8 mouse cellular contexts compared by ENCODE assay signal in genomic region chrX:95657804-95658599, GRCm38 (mm10). TPM values are rescaled to one million over a fixed set of nuclear protein-coding genes. Genes with fewer than 3 reads are reported as not detected.
A peak's percentile ranks its signal among the peaks of the same experiment; 100 is the strongest.
DNase-seq lines count a peak whose midpoint lies in the region; ATAC-seq and TF ChIP-seq lines count a peak whose summit lies in the region.

Gene Zc4h2, minus strand, starts transcription at chrX:95658509.

- no peak for TF ChIP-seq POLR2A in bone marrow, adult 2 months (IDR thresholded peaks at IDR 0.05; ENCODE audit: borderline replicate concordance, control insufficient read depth, low read depth, low read length)
- no peak for TF ChIP-seq POLR2A in embryonic fibroblast, embryonic 13.5 days (IDR thresholded peaks at IDR 0.05; ENCODE audit: low read depth, low read length)

- H3K9me3 ChIP-seq in heart, embryonic 12.5 days (replicated peaks): no peaks in the 10 kb centered on the region
- H3K9me3 ChIP-seq in kidney, embryonic 16.5 days (ENCODE audit: low read length): no peaks in the 10 kb centered on the region

- peak within 1 kb of the TSS; percentile 41; the same call in 1 of the 2 replicates for H3K9ac ChIP-seq in heart, embryonic 12.5 days
- H3K9ac ChIP-seq in kidney, embryonic 16.5 days (replicated peaks; ENCODE audit: low read length): peak within 1 kb of the TSS; percentile 61

- no peaks in the 10 kb centered on the region for H3K4me1 ChIP-seq in bone marrow, adult 2 months (ENCODE audit: control insufficient read depth, insufficient read depth, low read length)
- no peaks in the 10 kb centered on the region for H3K4me1 ChIP-seq in embryonic fibroblast, embryonic 13.5 days (ENCODE audit: control insufficient read depth, insufficient read depth, low read length)
- no peaks in the 10 kb centered on the region for H3K4me1 ChIP-seq in heart, embryonic 12.5 days (replicated peaks)
- 0 out of 2 replicates have a peak, but pooled peaks cover 2% of the 10 kb centered on the region for H3K4me1 ChIP-seq in kidney, embryonic 16.5 days (ENCODE audit: insufficient read depth, low read length)

- peak within 1 kb of the TSS; percentile 78 for H3K4me3 ChIP-seq in bone marrow, adult 2 months (replicated peaks; ENCODE audit: control insufficient read depth, low read depth, low read length)
- H3K4me3 ChIP-seq in embryonic fibroblast, embryonic 13.5 days (ENCODE audit: insufficient read depth, low read length): peak within 1 kb of the TSS; percentile 73
- peak within 1 kb of the TSS; percentile 54 for H3K4me3 ChIP-seq in heart, embryonic 12.5 days
- H3K4me3 ChIP-seq in kidney, embryonic 16.5 days (ENCODE audit: low read length): peak within 1 kb of the TSS; percentile 54

- TF ChIP-seq CTCF in bone marrow, adult 2 months (IDR thresholded peaks at IDR 0.05; ENCODE audit: control insufficient read depth, insufficient read depth, low read length): no peak
- no peak for TF ChIP-seq CTCF in embryonic fibroblast, embryonic 13.5 days (IDR thresholded peaks at IDR 0.05; ENCODE audit: borderline replicate concordance, insufficient read depth, low read length)

- WGBS in bone marrow, adult 2 months: 22% methylated on average over 7 of the region's 7 CpGs
- WGBS in heart, embryonic 12.5 days: 15% methylated on average over 7 of the region's 7 CpGs
- WGBS in kidney, embryonic 16.5 days: 23% methylated on average over 7 of the region's 7 CpGs

- peak within 1 kb of the TSS; percentile 61 for H3K4me2 ChIP-seq in heart, embryonic 12.5 days
- peak within 1 kb of the TSS; percentile 48 for H3K4me2 ChIP-seq in kidney, embryonic 16.5 days (replicated peaks; ENCODE audit: low read depth, low read length)

- H3K27ac ChIP-seq in bone marrow, adult 2 months (ENCODE audit: control insufficient read depth, insufficient read depth, low read depth, low read length, poor library complexity): no peak within 1 kb of the TSS
- no peak within 1 kb of the TSS for H3K27ac ChIP-seq in embryonic fibroblast, embryonic 13.5 days (ENCODE audit: insufficient read depth, low read length)
- no peak within 1 kb of the TSS for H3K27ac ChIP-seq in heart, embryonic 12.5 days (ENCODE audit: poor library complexity, severe bottlenecking)
- no peak within 1 kb of the TSS for H3K27ac ChIP-seq in kidney, embryonic 16.5 days (ENCODE audit: low read length)

- no peaks in the 10 kb centered on the region for H3K36me3 ChIP-seq in heart, embryonic 12.5 days
- no peaks in the 10 kb centered on the region for H3K36me3 ChIP-seq in kidney, embryonic 16.5 days (ENCODE audit: insufficient read depth, low read length)

- peak; percentile 88 for ATAC-seq in heart, embryonic 12.5 days (ENCODE audit: insufficient number of reproducible peaks, low FRiP score)
- peak; percentile 100 for ATAC-seq in kidney, embryonic 16.5 days (ENCODE audit: low FRiP score, low TSS enrichment)

- peak; percentile 65 to 66 for DNase-seq in B cell, adult 2 months
- peak; percentile 70 for DNase-seq in liver
- peak; percentile 0 to 33 for DNase-seq in monocyte, adult 2 months (ENCODE audit: low read depth in 1 of 2, low spot score in 2 of 2)
- DNase-seq in spleen, postnatal 4 days (ENCODE audit: low spot score in 2 of 2): peak; percentile 43 to 64

- no peaks in the 10 kb centered on the region for H3K27me3 ChIP-seq in heart, embryonic 12.5 days (replicated peaks)
- no peaks in the 10 kb centered on the region; the same call in 1 of the 2 replicates for H3K27me3 ChIP-seq in kidney, embryonic 16.5 days (ENCODE audit: insufficient read depth, low read length)

RNA-seq across cellular contexts. Expression of gene Zc4h2, which starts in this region (rescaled TPM):
- 1.4 and 1.8 TPM in 2 replicates for polyA plus RNA-seq in bone marrow, adult 2 months (2011; ENCODE audit: insufficient read depth, insufficient read length, low replicate concordance, missing spikeins)
- 12.6 and 17.6 TPM in 2 replicates for polyA plus RNA-seq in embryonic fibroblast, embryonic 13.5 days (2011; ENCODE audit: insufficient read length, low read depth, missing spikeins)
- 9.7 TPM in 2 replicates for polyA plus RNA-seq in heart, embryonic 12.5 days (2016; fragmentation: Nextera tagmentation; extraction: Ambion mirVana)
- 22.5 and 22.7 TPM in 2 replicates for polyA plus RNA-seq in kidney, embryonic 16.5 days (2015; fragmentation: Nextera tagmentation; extraction: Ambion mirVana)

Comparison
In these comparisons a context has a peak if more than half of its experiments do, and no peak if none do; other contexts are left out.
1. DNase-seq: peak in every context shown above with its lines; median percentile 70 in liver; 66 in B cell, adult 2 months; 54 in spleen, postnatal 4 days; 16 in monocyte, adult 2 months.